In the genomic region with DNA sequence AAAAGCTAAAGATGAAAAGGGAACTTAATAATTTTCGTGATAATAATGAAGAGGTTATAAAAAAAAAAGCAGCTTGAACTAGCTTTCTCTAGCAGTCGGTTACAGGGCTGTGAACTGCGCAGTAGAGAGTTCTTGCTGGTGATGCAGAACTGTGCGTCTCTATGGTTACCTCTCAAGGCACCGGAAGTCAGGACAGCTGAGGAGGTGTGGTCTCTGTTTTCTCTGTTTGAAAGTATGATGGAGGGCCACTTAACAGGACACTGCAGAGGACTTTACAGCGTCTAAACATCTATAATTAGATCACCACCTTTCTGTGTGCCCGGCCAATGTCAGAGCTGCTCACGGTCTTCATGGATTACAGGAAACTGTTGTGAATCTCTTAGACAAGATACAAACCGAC, we compare ENCODE assay signal across 8 mouse cellular contexts. TPM values are rescaled to one million over a fixed set of nuclear protein-coding genes. Genes with fewer than 3 reads are reported as not detected.
A peak's percentile ranks its signal among the peaks of the same experiment; 100 is the strongest.
DNase-seq lines count a peak whose midpoint lies in the region; ATAC-seq and TF ChIP-seq lines count a peak whose summit lies in the region.

No protein-coding gene starts in this region.

- H3K36me3 ChIP-seq in forebrain, postnatal 0 days (ENCODE audit: insufficient read depth): no peaks in the 10 kb centered on the region
- H3K36me3 ChIP-seq in forebrain, embryonic 15.5 days: no peaks in the 10 kb centered on the region
- H3K36me3 ChIP-seq in midbrain, embryonic 14.5 days (ENCODE audit: control insufficient read depth, insufficient read depth, low read length): no peaks in the 10 kb centered on the region
- no peaks in the 10 kb centered on the region for H3K36me3 ChIP-seq in midbrain, embryonic 10.5 days
- H3K36me3 ChIP-seq in heart, postnatal 0 days (replicated peaks; ENCODE audit: control insufficient read depth, insufficient read depth, low read length): no peaks in the 10 kb centered on the region

- H3K27ac ChIP-seq in forebrain, postnatal 0 days (ENCODE audit: low read depth, low read length): no peak overlapping the region
- no peak overlapping the region for H3K27ac ChIP-seq in forebrain, embryonic 15.5 days (replicated peaks)
- no peak overlapping the region for H3K27ac ChIP-seq in midbrain, embryonic 14.5 days (replicated peaks; ENCODE audit: low read depth, low read length)
- no peak overlapping the region for H3K27ac ChIP-seq in midbrain, embryonic 10.5 days (replicated peaks)
- H3K27ac ChIP-seq in heart, postnatal 0 days (ENCODE audit: low read depth): no peak overlapping the region

- no peak overlapping the region for H3K4me3 ChIP-seq in forebrain, postnatal 0 days (ENCODE audit: low read depth, low read length)
- H3K4me3 ChIP-seq in forebrain, embryonic 15.5 days: no peak overlapping the region
- H3K4me3 ChIP-seq in midbrain, embryonic 14.5 days (replicated peaks; ENCODE audit: low read depth, low read length): no peak overlapping the region
- H3K4me3 ChIP-seq in midbrain, embryonic 10.5 days: no peak overlapping the region
- H3K4me3 ChIP-seq in heart, postnatal 0 days (ENCODE audit: low read depth, low read length): no peak overlapping the region

- H3K4me2 ChIP-seq in forebrain, postnatal 0 days (ENCODE audit: low read depth): no peak overlapping the region
- no peak overlapping the region for H3K4me2 ChIP-seq in forebrain, embryonic 15.5 days (replicated peaks)
- H3K4me2 ChIP-seq in midbrain, embryonic 14.5 days (ENCODE audit: low read length): no peak overlapping the region
- H3K4me2 ChIP-seq in heart, postnatal 0 days (ENCODE audit: low read depth, low read length): no peak overlapping the region

- H3K9ac ChIP-seq in forebrain, postnatal 0 days: no peak overlapping the region
- H3K9ac ChIP-seq in forebrain, embryonic 15.5 days (replicated peaks): no peak overlapping the region
- no peak overlapping the region for H3K9ac ChIP-seq in midbrain, embryonic 14.5 days (replicated peaks; ENCODE audit: low read length)
- H3K9ac ChIP-seq in heart, postnatal 0 days (replicated peaks; ENCODE audit: low read depth, low read length): no peak overlapping the region

- intact Hi-C loops in left cerebral cortex, postnatal 10 days (cut with DNase I): no loop called here

- peak; percentile 91 for ATAC-seq in forebrain, postnatal 0 days
- ATAC-seq in forebrain, embryonic 15.5 days (replicated peaks): no peak
- no peak for ATAC-seq in midbrain, embryonic 14.5 days (ENCODE audit: low FRiP score, low TSS enrichment)
- peak; percentile 89 for ATAC-seq in heart, postnatal 0 days (ENCODE audit: insufficient read depth, low read depth)

- no peaks in the 10 kb centered on the region for H3K9me3 ChIP-seq in forebrain, postnatal 0 days (ENCODE audit: low read length)
- no peaks in the 10 kb centered on the region for H3K9me3 ChIP-seq in forebrain, embryonic 15.5 days
- H3K9me3 ChIP-seq in midbrain, embryonic 14.5 days (ENCODE audit: control insufficient read depth, low read length): no peaks in the 10 kb centered on the region
- no peaks in the 10 kb centered on the region for H3K9me3 ChIP-seq in midbrain, embryonic 10.5 days (replicated peaks)
- no peaks in the 10 kb centered on the region for H3K9me3 ChIP-seq in heart, postnatal 0 days (replicated peaks; ENCODE audit: control insufficient read depth, low read length)

- DNase-seq in forebrain, postnatal 0 days: no peak
- peak; percentile 46 for DNase-seq in midbrain, embryonic 14.5 days
- DNase-seq in midbrain, embryonic 10.5 days (ENCODE audit: low spot score): no peak
- DNase-seq in heart, postnatal 0 days (ENCODE audit: low spot score): peak; percentile 63
- peak; percentile 55 to 69 for DNase-seq in spleen, postnatal 36 days (ENCODE audit: low spot score in 2 of 2)
- no peak for DNase-seq in adrenal gland, postnatal 25 days
- DNase-seq in left cerebral cortex, postnatal 10 days (ENCODE audit: extremely low spot score in 1 of 2, low spot score in 2 of 2): no peak

- WGBS in forebrain, postnatal 0 days: 49% methylated on average over 9 of the region's 9 CpGs
- WGBS in forebrain, embryonic 15.5 days: 50% methylated on average over 9 of the region's 9 CpGs
- 62% methylated on average over 9 of the region's 9 CpGs for WGBS in midbrain, embryonic 14.5 days
- 66% methylated on average over 9 of the region's 9 CpGs for WGBS in midbrain, embryonic 10.5 days
- WGBS in heart, postnatal 0 days: 22% methylated on average over 9 of the region's 9 CpGs

- no peaks in the 10 kb centered on the region for H3K27me3 ChIP-seq in forebrain, postnatal 0 days (ENCODE audit: insufficient read depth, low read length)
- H3K27me3 ChIP-seq in forebrain, embryonic 15.5 days: no peaks in the 10 kb centered on the region
- no peaks in the 10 kb centered on the region for H3K27me3 ChIP-seq in midbrain, embryonic 14.5 days (ENCODE audit: control insufficient read depth, insufficient read depth, low read length)
- no peaks in the 10 kb centered on the region for H3K27me3 ChIP-seq in midbrain, embryonic 10.5 days (ENCODE audit: low read depth, poor library complexity, severe bottlenecking)
- no peaks in the 10 kb centered on the region for H3K27me3 ChIP-seq in heart, postnatal 0 days (ENCODE audit: control insufficient read depth, insufficient read depth, low read length)

- H3K4me1 ChIP-seq in forebrain, postnatal 0 days (ENCODE audit: insufficient read depth): no peaks in the 10 kb centered on the region
- peaks cover 8% of the 10 kb centered on the region for H3K4me1 ChIP-seq in forebrain, embryonic 15.5 days
- no peaks in the 10 kb centered on the region for H3K4me1 ChIP-seq in midbrain, embryonic 14.5 days (ENCODE audit: control insufficient read depth, insufficient read depth, low read length)
- H3K4me1 ChIP-seq in midbrain, embryonic 10.5 days: peaks cover 16% of the 10 kb centered on the region
- no peaks in the 10 kb centered on the region for H3K4me1 ChIP-seq in heart, postnatal 0 days (ENCODE audit: control insufficient read depth, insufficient read depth)

- TF ChIP-seq EP300 in heart, postnatal 0 days (IDR thresholded peaks at IDR 0.05; ENCODE audit: low read depth): no peak

- TF ChIP-seq CTCF in forebrain, postnatal 0 days (IDR thresholded peaks at IDR 0.05; ENCODE audit: low read depth): no peak
- no peak for TF ChIP-seq CTCF in heart, postnatal 0 days (IDR thresholded peaks at IDR 0.05; ENCODE audit: low read depth)

RNA-seq across cellular contexts. Expression of gene Ttc3, which starts 16.0 kb away (rescaled TPM):
- total RNA-seq in forebrain, postnatal 0 days (2014; rRNA removed): 1,061 and 1,263 TPM in 2 replicates
- polyA plus RNA-seq in forebrain, postnatal 0 days (2015; fragmentation: Nextera tagmentation; extraction: Ambion mirVana): 799 and 1,014 TPM in 2 replicates
- polyA plus RNA-seq in forebrain, embryonic 15.5 days (2015; fragmentation: Nextera tagmentation; extraction: Ambion mirVana): 783 and 832 TPM in 2 replicates
- 1,082 and 1,144 TPM in 2 replicates for polyA plus RNA-seq in midbrain, embryonic 14.5 days (2014; fragmentation: Nextera tagmentation; extraction: Ambion mirVana)
- polyA plus RNA-seq in midbrain, embryonic 10.5 days (2016; fragmentation: Nextera tagmentation; extraction: Ambion mirVana): 327 and 391 TPM in 2 replicates
- total RNA-seq in heart, postnatal 0 days (2014; rRNA removed; ENCODE audit: low replicate concordance): 159 and 178 TPM in 2 replicates
- 121 and 133 TPM in 2 replicates for polyA plus RNA-seq in heart, postnatal 0 days (2015; fragmentation: Nextera tagmentation; extraction: Ambion mirVana)
- 124 and 136 TPM in 2 replicates for total RNA-seq in adrenal gland, postnatal 25 days (2021)
- 100 to 1,000 TPM; 798 to 822 TPM for total RNA-seq in left cerebral cortex, postnatal 10 days (2021)

RNA-seq across cellular contexts. Expression of gene Pigp, which starts 17.2 kb away (rescaled TPM):
- total RNA-seq in forebrain, postnatal 0 days (2014; rRNA removed): 87.1 and 88.3 TPM in 2 replicates
- polyA plus RNA-seq in forebrain, postnatal 0 days (2015; fragmentation: Nextera tagmentation; extraction: Ambion mirVana): 133 and 151 TPM in 2 replicates
- 113 and 121 TPM in 2 replicates for polyA plus RNA-seq in forebrain, embryonic 15.5 days (2015; fragmentation: Nextera tagmentation; extraction: Ambion mirVana)
- 103 and 163 TPM in 2 replicates for polyA plus RNA-seq in midbrain, embryonic 14.5 days (2014; fragmentation: Nextera tagmentation; extraction: Ambion mirVana)
- 104 and 105 TPM in 2 replicates for polyA plus RNA-seq in midbrain, embryonic 10.5 days (2016; fragmentation: Nextera tagmentation; extraction: Ambion mirVana)
- 134 and 146 TPM in 2 replicates for total RNA-seq in heart, postnatal 0 days (2014; rRNA removed; ENCODE audit: low replicate concordance)
- polyA plus RNA-seq in heart, postnatal 0 days (2015; fragmentation: Nextera tagmentation; extraction: Ambion mirVana): 229 and 244 TPM in 2 replicates
- 88.4 and 110 TPM in 2 replicates for total RNA-seq in adrenal gland, postnatal 25 days (2021)
- total RNA-seq in left cerebral cortex, postnatal 10 days (2021): 10 to 100 TPM; 46.8 to 51.4 TPM

RNA-seq across cellular contexts. Expression of gene Ripply3, which starts 26.2 kb away (rescaled TPM):
- 0.14 and 0.69 TPM in 2 replicates for total RNA-seq in forebrain, postnatal 0 days (2014; rRNA removed)
- polyA plus RNA-seq in forebrain, postnatal 0 days (2015; fragmentation: Nextera tagmentation; extraction: Ambion mirVana): 0.54 and 0.74 TPM in 2 replicates
- 0.91 and 1.3 TPM in 2 replicates for polyA plus RNA-seq in forebrain, embryonic 15.5 days (2015; fragmentation: Nextera tagmentation; extraction: Ambion mirVana)
- 0.70 and 1.2 TPM in 2 replicates for polyA plus RNA-seq in midbrain, embryonic 14.5 days (2014; fragmentation: Nextera tagmentation; extraction: Ambion mirVana)
- polyA plus RNA-seq in midbrain, embryonic 10.5 days (2016; fragmentation: Nextera tagmentation; extraction: Ambion mirVana): 6.1 and 6.2 TPM in 2 replicates
- total RNA-seq in heart, postnatal 0 days (2014; rRNA removed; ENCODE audit: low replicate concordance): 3.9 and 4.6 TPM in 2 replicates
- polyA plus RNA-seq in heart, postnatal 0 days (2015; fragmentation: Nextera tagmentation; extraction: Ambion mirVana): 4.5 and 5.3 TPM in 2 replicates
- 5.5 and 6.3 TPM in 2 replicates for total RNA-seq in adrenal gland, postnatal 25 days (2021)
- under 1 TPM in 1 of 2 experiments, not detected in 1; 0.43 TPM for total RNA-seq in left cerebral cortex, postnatal 10 days (2021)

RNA-seq across cellular contexts. Expression of gene Hlcs, which starts 41.1 kb away (rescaled TPM):
- total RNA-seq in forebrain, postnatal 0 days (2014; rRNA removed): 5.5 and 6.8 TPM in 2 replicates
- 2.7 and 5.8 TPM in 2 replicates for polyA plus RNA-seq in forebrain, postnatal 0 days (2015; fragmentation: Nextera tagmentation; extraction: Ambion mirVana)
- 7.7 and 8.7 TPM in 2 replicates for polyA plus RNA-seq in forebrain, embryonic 15.5 days (2015; fragmentation: Nextera tagmentation; extraction: Ambion mirVana)
- 6.6 and 7.2 TPM in 2 replicates for polyA plus RNA-seq in midbrain, embryonic 14.5 days (2014; fragmentation: Nextera tagmentation; extraction: Ambion mirVana)
- 12.6 and 13.1 TPM in 2 replicates for polyA plus RNA-seq in midbrain, embryonic 10.5 days (2016; fragmentation: Nextera tagmentation; extraction: Ambion mirVana)
- total RNA-seq in heart, postnatal 0 days (2014; rRNA removed; ENCODE audit: low replicate concordance): 3.3 and 4.6 TPM in 2 replicates
- polyA plus RNA-seq in heart, postnatal 0 days (2015; fragmentation: Nextera tagmentation; extraction: Ambion mirVana): 5.5 and 5.6 TPM in 2 replicates
- 11.4 and 20.3 TPM in 2 replicates for total RNA-seq in adrenal gland, postnatal 25 days (2021)
- 10 to 100 TPM; 12.4 to 13.1 TPM for total RNA-seq in left cerebral cortex, postnatal 10 days (2021)

Comparison
In these comparisons a context has a peak if more than half of its experiments do, and no peak if none do; other contexts are left out.
1. ATAC-seq: peak in forebrain, postnatal 0 days (single experiment) and heart, postnatal 0 days (single experiment); none in forebrain, embryonic 15.5 days (single experiment) and midbrain, embryonic 14.5 days (single experiment).
2. DNase-seq: peak in midbrain, embryonic 14.5 days (single experiment), heart, postnatal 0 days (single experiment) and spleen, postnatal 36 days (2 of 2); none in forebrain, postnatal 0 days (single experiment), midbrain, embryonic 10.5 days (single experiment), adrenal gland, postnatal 25 days (single experiment) and left cerebral cortex, postnatal 10 days (0 of 2).